ENCODE assay signal across 12 mouse cellular contexts in the genomic region with DNA sequence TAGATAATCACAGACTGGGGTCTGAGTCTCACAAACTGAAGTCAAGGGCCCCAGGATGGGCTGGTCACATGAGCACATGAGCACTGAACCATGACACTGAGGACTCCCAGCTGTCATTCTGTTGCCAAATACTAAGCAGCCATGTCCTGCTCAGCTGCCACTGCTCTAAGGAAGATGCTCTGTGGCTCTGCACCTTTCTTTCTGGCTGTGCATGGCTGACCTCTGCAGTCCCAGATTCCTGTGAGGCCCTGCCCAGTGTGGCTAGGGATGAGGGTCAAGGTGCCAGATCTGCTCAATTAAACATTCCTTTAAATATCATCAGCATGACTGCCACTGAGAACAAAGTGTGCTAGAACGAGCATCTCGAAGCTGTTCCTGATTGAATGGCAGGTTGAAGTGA.
DNase-seq lines count a peak whose midpoint lies in the region; ATAC-seq and TF ChIP-seq lines count a peak whose summit lies in the region.
"Had no signal": no experiment of that assay in that cellular context is flagged by ENCODE, and none has a peak within 500 bp of the region (broad histone marks: within the 10 kb centered on the region; RNA-seq: fewer than 3 reads in every experiment).

No protein-coding gene starts in this region.

- ATAC-seq in embryonic facial prominence, embryonic 14.5 days (ENCODE audit: low read depth): no peak
- peak; percentile 62; the same call in 1 of the 2 replicates for ATAC-seq in lung, embryonic 14.5 days (ENCODE audit: insufficient read depth)
- ATAC-seq in liver, embryonic 12.5 days: no peak
- ATAC-seq: Patski had no signal

- H3K4me3 ChIP-seq in embryonic facial prominence, embryonic 14.5 days (ENCODE audit: low read depth, low read length): no peak overlapping the region
- H3K4me3 ChIP-seq in embryonic facial prominence, embryonic 10.5 days: no peak overlapping the region
- no peak overlapping the region for H3K4me3 ChIP-seq in lung, embryonic 14.5 days (ENCODE audit: low read depth, low read length)
- H3K4me3 ChIP-seq in midbrain, embryonic 10.5 days: no peak overlapping the region
- H3K4me3 ChIP-seq in liver, embryonic 12.5 days: no peak overlapping the region

- WGBS in embryonic facial prominence, embryonic 14.5 days: 70% methylated on average over 2 of the region's 2 CpGs
- WGBS in embryonic facial prominence, embryonic 10.5 days: 76% methylated on average over 2 of the region's 2 CpGs
- 44% methylated on average over 2 of the region's 2 CpGs for WGBS in lung, embryonic 14.5 days
- WGBS in midbrain, embryonic 10.5 days: 76% methylated on average over 2 of the region's 2 CpGs
- WGBS in liver, embryonic 12.5 days (ENCODE audit: insufficient replicate concordance): 52% methylated on average over 2 of the region's 2 CpGs

- no peak for TF ChIP-seq CTCF in lung, embryonic 14.5 days (IDR thresholded peaks at IDR 0.05; ENCODE audit: low read depth)

- no peak overlapping the region for H3K9ac ChIP-seq in embryonic facial prominence, embryonic 14.5 days (ENCODE audit: low read depth, low read length)
- no peak overlapping the region for H3K9ac ChIP-seq in lung, embryonic 14.5 days
- no peak overlapping the region for H3K9ac ChIP-seq in liver, embryonic 12.5 days
- H3K9ac ChIP-seq: liver, embryonic 14.5 days had no signal

- no peak overlapping the region for H3K4me2 ChIP-seq in embryonic facial prominence, embryonic 14.5 days (ENCODE audit: low read depth, low read length)
- H3K4me2 ChIP-seq in lung, embryonic 14.5 days: no peak overlapping the region
- no peak overlapping the region for H3K4me2 ChIP-seq in liver, embryonic 12.5 days

- no peak overlapping the region for H3K27ac ChIP-seq in embryonic facial prominence, embryonic 14.5 days (replicated peaks; ENCODE audit: low read depth, low read length)
- no peak overlapping the region for H3K27ac ChIP-seq in embryonic facial prominence, embryonic 10.5 days (replicated peaks)
- H3K27ac ChIP-seq in lung, embryonic 14.5 days (ENCODE audit: low read depth): no peak overlapping the region
- 0 out of 2 replicates have a peak overlapping the region, but pooled peaks have one; percentile 34 for H3K27ac ChIP-seq in midbrain, embryonic 10.5 days (replicated peaks)
- no peak overlapping the region for H3K27ac ChIP-seq in liver, embryonic 12.5 days
- H3K27ac ChIP-seq: liver, embryonic 14.5 days had no signal

- no peaks in the 10 kb centered on the region for H3K9me3 ChIP-seq in embryonic facial prominence, embryonic 14.5 days (ENCODE audit: control insufficient read depth, low read length)
- no peaks in the 10 kb centered on the region for H3K9me3 ChIP-seq in embryonic facial prominence, embryonic 10.5 days
- no peaks in the 10 kb centered on the region for H3K9me3 ChIP-seq in lung, embryonic 14.5 days (ENCODE audit: low read depth, low read length)
- no peaks in the 10 kb centered on the region for H3K9me3 ChIP-seq in midbrain, embryonic 10.5 days (replicated peaks)
- H3K9me3 ChIP-seq in liver, embryonic 12.5 days (replicated peaks): no peaks in the 10 kb centered on the region

- no peaks in the 10 kb centered on the region for H3K36me3 ChIP-seq in embryonic facial prominence, embryonic 14.5 days (ENCODE audit: control insufficient read depth, insufficient read depth, low read length)
- H3K36me3 ChIP-seq in embryonic facial prominence, embryonic 10.5 days (replicated peaks): no peaks in the 10 kb centered on the region
- no peaks in the 10 kb centered on the region for H3K36me3 ChIP-seq in lung, embryonic 14.5 days (ENCODE audit: insufficient read depth)
- H3K36me3 ChIP-seq in midbrain, embryonic 10.5 days: no peaks in the 10 kb centered on the region
- H3K36me3 ChIP-seq in liver, embryonic 12.5 days: no peaks in the 10 kb centered on the region

- no peaks in the 10 kb centered on the region for H3K4me1 ChIP-seq in embryonic facial prominence, embryonic 14.5 days (ENCODE audit: control insufficient read depth, insufficient read depth, low read length)
- no peaks in the 10 kb centered on the region for H3K4me1 ChIP-seq in embryonic facial prominence, embryonic 10.5 days
- H3K4me1 ChIP-seq in lung, embryonic 14.5 days (ENCODE audit: insufficient read depth): no peaks in the 10 kb centered on the region
- peaks cover 8% of the 10 kb centered on the region; the same call in 1 of the 2 replicates for H3K4me1 ChIP-seq in midbrain, embryonic 10.5 days
- H3K4me1 ChIP-seq in liver, embryonic 12.5 days: no peaks in the 10 kb centered on the region

- DNase-seq in embryonic facial prominence, embryonic 14.5 days (ENCODE audit: low spot score): peak; percentile 13
- no peak for DNase-seq in embryonic facial prominence, embryonic 10.5 days (ENCODE audit: low spot score)
- peak; percentile 50 for DNase-seq in lung, embryonic 14.5 days
- no peak for DNase-seq in lung, postnatal 14 days
- no peak for DNase-seq in midbrain, embryonic 10.5 days (ENCODE audit: low spot score)
- DNase-seq in retina, postnatal 1 day: peak; percentile 55
- DNase-seq in frontal cortex, postnatal 36 days (ENCODE audit: low spot score in 2 of 2): no peak
- DNase-seq: adrenal gland, adult 8-10 months; right cerebral cortex, postnatal 25 days had no signal

- H3K27me3 ChIP-seq in embryonic facial prominence, embryonic 14.5 days (replicated peaks; ENCODE audit: control insufficient read depth, insufficient read depth, low read length): no peaks in the 10 kb centered on the region
- H3K27me3 ChIP-seq in embryonic facial prominence, embryonic 10.5 days (replicated peaks; ENCODE audit: low read depth, poor library complexity, severe bottlenecking): no peaks in the 10 kb centered on the region
- H3K27me3 ChIP-seq in lung, embryonic 14.5 days (ENCODE audit: insufficient read depth, low read length): no peaks in the 10 kb centered on the region
- H3K27me3 ChIP-seq in midbrain, embryonic 10.5 days (ENCODE audit: low read depth, poor library complexity, severe bottlenecking): no peaks in the 10 kb centered on the region
- no peaks in the 10 kb centered on the region for H3K27me3 ChIP-seq in liver, embryonic 12.5 days (replicated peaks)
- H3K27me3 ChIP-seq: Patski had no signal

Comparison
In these comparisons a context has a peak if more than half of its experiments do, and no peak if none do; other contexts are left out.
1. DNase-seq: peak in embryonic facial prominence, embryonic 14.5 days (single experiment), lung, embryonic 14.5 days (single experiment) and retina, postnatal 1 day (single experiment); none in embryonic facial prominence, embryonic 10.5 days (single experiment), lung, postnatal 14 days (single experiment), midbrain, embryonic 10.5 days (single experiment) and frontal cortex, postnatal 36 days (0 of 2).